Mouse (Mus musculus) CH12.LX (cell line): ENCODE measurements around the gene Kif21b. TPM values are rescaled to one million over a fixed set of nuclear protein-coding genes. Genes with fewer than 3 reads are reported as not detected.

Source experiments
- DNase-seq: peaks from one replicate; pipeline ENCODE4 v3.0.0-alpha.2; 2013; ENCODE audit errors: extremely low read depth
- H3K27ac ChIP-seq: 2 replicates; pipeline ENCODE4 v1.5.1; 2012; ENCODE audit warnings: low read depth, mild to moderate bottlenecking, control low read depth, moderate library complexity; ENCODE audit not compliant: insufficient read depth
- H3K27me3 ChIP-seq: replicated peaks from 2 replicates; pipeline ENCODE3; 2012; ENCODE audit warnings: inconsistent platforms
- H3K36me3 ChIP-seq, 2 experiments: replicated peaks in 1 of 2; 2 replicates each; pipeline versions ENCODE3 to v1.6.1; 2012; ENCODE audit warnings: inconsistent platforms in 1 of 2, low read length in 1 of 2, mild to moderate bottlenecking in 1 of 2, mixed read lengths in 1 of 2, moderate library complexity in 1 of 2; ENCODE audit not compliant: control insufficient read depth in 1 of 2, insufficient read depth in 1 of 2
- H3K4me1 ChIP-seq, 2 experiments: 2 replicates each; pipeline ENCODE4 v1.6.1; 2012; ENCODE audit warnings: inconsistent platforms in 1 of 2, moderate library complexity in 1 of 2; ENCODE audit not compliant: insufficient read depth in 2 of 2, control insufficient read depth in 1 of 2
- H3K4me2 ChIP-seq: 2 replicates; pipeline ENCODE4 v1.6.1; 2012; ENCODE audit warnings: low read depth, mild to moderate bottlenecking, control low read depth; ENCODE audit not compliant: poor library complexity, insufficient read depth, severe bottlenecking
- H3K4me3 ChIP-seq, 3 experiments: fragments of 150-350 bp in 1 of 3; sonication (generic) in 1 of 3; replicated peaks in 1 of 3; 2 replicates each; pipeline versions ENCODE3 to v1.5.1; 2011 to 2012; ENCODE audit warnings: low read depth in 2 of 3, low read length in 2 of 3, mild to moderate bottlenecking in 2 of 3, moderate library complexity in 2 of 3, control low read depth in 1 of 3, improper control_type of control experiment in 1 of 3, inconsistent platforms in 1 of 3, mixed read lengths in 1 of 3; ENCODE audit not compliant: poor library complexity in 1 of 3
- H3K79me2 ChIP-seq: replicated peaks from 2 replicates; pipeline ENCODE4 v1.6.1; 2012; ENCODE audit warnings: mild to moderate bottlenecking, moderate library complexity; ENCODE audit not compliant: control insufficient read depth, poor library complexity, insufficient read depth, severe bottlenecking; ENCODE audit errors: extremely low read depth
- H3K9ac ChIP-seq: 2 replicates; pipeline ENCODE4 v1.6.1; 2012; ENCODE audit warnings: low read depth, mild to moderate bottlenecking, control low read depth, moderate library complexity; ENCODE audit not compliant: insufficient read depth
- H3K9me3 ChIP-seq: replicated peaks from 2 replicates; pipeline ENCODE3; 2012; ENCODE audit warnings: low read length, inconsistent platforms, mixed read lengths
- CHD2 ChIP-seq: IDR thresholded peaks from 2 replicates; pipeline ENCODE4 v1.6.1; 2011; ENCODE audit warnings: low read length, improper control_type of control experiment
- CTCF ChIP-seq, 2 experiments: IDR thresholded peaks in 1 of 2; conservative IDR thresholded peaks in 1 of 2; 2 replicates each; pipeline ENCODE4 v1.5.1; 2011 to 2012; ENCODE audit warnings: low read depth in 2 of 2, low read length in 2 of 2, improper control_type of control experiment in 1 of 2, inconsistent platforms in 1 of 2, mild to moderate bottlenecking in 1 of 2, moderate library complexity in 1 of 2
- E2F4 ChIP-seq: IDR thresholded peaks from 2 replicates; pipeline ENCODE4 v1.6.1; 2011; ENCODE audit warnings: low read depth, low read length, improper control_type of control experiment; ENCODE audit not compliant: insufficient replicate concordance
- ELF1 ChIP-seq: IDR thresholded peaks from 2 replicates; pipeline ENCODE4 v1.6.1; 2014; ENCODE audit warnings: low read depth, mild to moderate bottlenecking, inconsistent platforms, low read length, improper control_type of control experiment
- EP300 ChIP-seq: IDR thresholded peaks from 2 replicates; pipeline ENCODE4 v1.6.1; 2011; ENCODE audit warnings: low read length, improper control_type of control experiment
- ETS1 ChIP-seq: conservative IDR thresholded peaks from 2 replicates; pipeline ENCODE4 v1.6.1; 2012; ENCODE audit warnings: low read depth, mild to moderate bottlenecking, inconsistent platforms, low read length, improper control_type of control experiment, moderate library complexity
- HCFC1 ChIP-seq: IDR thresholded peaks from 2 replicates; pipeline ENCODE4 v1.6.1; 2012; ENCODE audit warnings: low read depth, mild to moderate bottlenecking, inconsistent platforms, low read length, improper control_type of control experiment
- KAT2A ChIP-seq: IDR thresholded peaks from 2 replicates; pipeline ENCODE4 v1.6.1; 2012; ENCODE audit warnings: low read length, improper control_type of control experiment, inconsistent platforms; ENCODE audit not compliant: insufficient replicate concordance
- MAZ ChIP-seq: IDR thresholded peaks from 2 replicates; pipeline ENCODE4 v1.6.1; 2012; ENCODE audit warnings: low read depth, mild to moderate bottlenecking, inconsistent platforms, low read length, improper control_type of control experiment, moderate library complexity
- MEF2A ChIP-seq: IDR thresholded peaks from 2 replicates; pipeline ENCODE4 v1.6.1; 2014; ENCODE audit warnings: low read depth, mild to moderate bottlenecking, inconsistent platforms, low read length, improper control_type of control experiment, borderline replicate concordance
- MXI1 ChIP-seq: IDR thresholded peaks from 2 replicates; pipeline ENCODE4 v1.6.1; 2011; ENCODE audit warnings: mild to moderate bottlenecking, low read depth, low read length, improper control_type of control experiment
- MYC ChIP-seq: IDR thresholded peaks from 2 replicates; pipeline ENCODE4 v1.6.1; 2011; ENCODE audit warnings: low read depth, mild to moderate bottlenecking, improper control_type of control experiment, low read length
- NELFE ChIP-seq: IDR thresholded peaks from 2 replicates; pipeline ENCODE4 v1.6.1; 2011; ENCODE audit warnings: low read depth, low read length, improper control_type of control experiment
- PAX5 ChIP-seq: IDR thresholded peaks from 2 replicates; pipeline ENCODE4 v1.6.1; 2012; ENCODE audit warnings: low read length, inconsistent platforms, mixed read lengths
- POLR2AphosphoS2 ChIP-seq: IDR thresholded peaks from 2 replicates; pipeline ENCODE4 v1.6.1; 2011; ENCODE audit warnings: low read depth, low read length, improper control_type of control experiment
- RAD21 ChIP-seq: IDR thresholded peaks from 2 replicates; pipeline ENCODE4 v1.6.1; 2011; ENCODE audit warnings: low read depth, mild to moderate bottlenecking, low read length, improper control_type of control experiment, moderate library complexity
- SMC3 ChIP-seq: IDR thresholded peaks from 2 replicates; pipeline ENCODE4 v1.6.1; 2011; ENCODE audit warnings: low read depth, low read length, improper control_type of control experiment
- TCF12 ChIP-seq: IDR thresholded peaks from 2 replicates; pipeline ENCODE4 v1.6.1; 2014; ENCODE audit warnings: low read depth, mild to moderate bottlenecking, inconsistent platforms, low read length, improper control_type of control experiment
- UBTF ChIP-seq: IDR thresholded peaks from 2 replicates; pipeline ENCODE4 v1.6.1; 2012; ENCODE audit warnings: low read depth, mild to moderate bottlenecking, inconsistent platforms, low read length, improper control_type of control experiment, moderate library complexity
- USF2 ChIP-seq: conservative IDR thresholded peaks from 2 replicates; pipeline ENCODE4 v1.6.1; 2011; ENCODE audit warnings: low read depth, low read length, improper control_type of control experiment
- ZC3H11A ChIP-seq: IDR thresholded peaks from 2 replicates; pipeline ENCODE4 v1.6.1; 2012; ENCODE audit warnings: low read depth, mild to moderate bottlenecking, inconsistent platforms, low read length, improper control_type of control experiment
- ZKSCAN1 ChIP-seq: IDR thresholded peaks from 2 replicates; pipeline ENCODE4 v1.6.1; 2012; ENCODE audit warnings: low read depth, inconsistent platforms, low read length, improper control_type of control experiment, borderline replicate concordance
- dilution Hi-C: fragments of 300-500 bp; cut with MboI; formaldehyde crosslinking; loops from 2 replicates; pipeline ENCODE4 v1.14.3; 2020; ENCODE audit warnings: low sequenced_read_pairs; ENCODE audit not compliant: extremely low pct_unique_long_range_greater_than_20kb, extremely low pct_ligation_motif_present
- in situ Hi-C: fragments of 300-500 bp; cut with MboI; formaldehyde crosslinking; loops from 3 replicates; pipeline ENCODE4 v1.14.3; 2019; ENCODE audit warnings: low sequenced_read_pairs, low pct_ligation_motif_present, low pct_unique_long_range_greater_than_20kb, mixed read lengths
- polyA plus RNA-seq: library from polyadenylated mRNA; unstranded; fragments of >175 nt; gene quantifications from 2 replicates; pipeline ENCODE4 v1.2.1, GENCODE M21; 2012; ENCODE audit warnings: low read depth; ENCODE audit not compliant: insufficient read length
- total RNA-seq, 2 experiments: library from RNA; depleted of rRNA; stranded (reverse); fragments of 300-350 nt in 1 of 2; fragments of >200 nt in 1 of 2; gene quantifications; 2 replicates each; pipeline ENCODE4 v1.2.3; 2012 to 2014

Kif21b gene
- total and polyA plus RNA-seq, 3 experiments = 7.3 to 32.4 (median 26.2) TPM

GRCm38 (mm10) chr1:136117069-136117468 is 14.1 kb upstream of the Kif21b start (continued):
- 0 out of 2 replicates have a peak, but pooled peaks have one; percentile 54 for TF ChIP-seq E2F4
- no peak for TF ChIP-seq CTCF (conservative IDR thresholded peaks at IDR 0.05 in 1 of 2, IDR thresholded peaks at IDR 0.05 in 1 of 2; ENCODE audit: low read depth in 2 of 2, low read length in 2 of 2)
- TF ChIP-seq MEF2A = peak; percentile 93
- peak; percentile 37 for TF ChIP-seq SMC3
- TF ChIP-seq EP300 = peak; percentile 92
- no peak for TF ChIP-seq ZC3H11A
- TF ChIP-seq HCFC1 = peak; percentile 58
- no peak; the same call in 1 of the 2 replicates for TF ChIP-seq POLR2AphosphoS2
- TF ChIP-seq MYC = peak; percentile 90
- TF ChIP-seq ZKSCAN1 = no peak
- peak; percentile 34; the same call in 1 of the 2 replicates for TF ChIP-seq UBTF
- peak; percentile 99 for TF ChIP-seq ETS1
- peak; percentile 81; the same call in 1 of the 2 replicates for TF ChIP-seq MAZ

- peaks cover 9 to 18% of the 10 kb centered on the region in 2 experiments for H3K36me3 ChIP-seq
- dilution Hi-C loops (no loop called here), in situ Hi-C loops (loop anchor here (10.0 kb wide), 1 partner anchor 96 kb away; the partner anchor contains the start of gene Mroh3)
- peak overlapping the region in 2 of 3 experiments; percentile 13 to 59 for H3K4me3 ChIP-seq
- H3K4me1 ChIP-seq = peaks cover 34 to 49% of the 10 kb centered on the region in 2 experiments
- H3K4me2 ChIP-seq = peak overlapping the region; percentile 76; the same call in 1 of the 2 replicates
- TF ChIP-seq TCF12 (no peak), PAX5 (no peak), ZC3H11A (no peak), CHD2 (no peak), NELFE (no peak), MXI1 (peak; percentile 66), USF2 (no peak), KAT2A (no peak), ELF1 (no peak), RAD21 (no peak), MAZ (0 out of 2 replicates have a peak, but pooled peaks have one; percentile 42)
- H3K9ac ChIP-seq = no peak overlapping the region
- no peaks in the 10 kb centered on the region for H3K27me3 ChIP-seq
- H3K27ac ChIP-seq = no peak overlapping the region
- no peaks in the 10 kb centered on the region for H3K79me2 ChIP-seq
- no peaks in the 10 kb centered on the region for H3K9me3 ChIP-seq
- peak; percentile 80 for DNase-seq
These were observed 12.3 kb upstream of the Kif21b start for GRCm38 (mm10) chr1:136118875-136119274.
